Mouse (Mus musculus) cerebellum, adult 11-12 months (tissue): ENCODE measurements around the gene Klk11.

ENCODE experiments used
- DNase-seq: peaks from one replicate; pipeline ENCODE4 v3.0.0; 2022

Gene Klk11

GRCm38 (mm10) chr7:43774364-43774763 is at the start of gene Klk11:
TSS of gene Klk11 (plus strand) at chr7:43774604.
- DNase-seq, result no peak

- no peak for DNase-seq
Measured at GRCm38 (mm10) chr7:43747788-43748187, 26.6 kb upstream of the Klk11 start.

GRCm38 (mm10) chr7:43752806-43753205 is 21.6 kb upstream of the Klk11 start:
- DNase-seq, result no peak

- no peak for DNase-seq
Measured at GRCm38 (mm10) chr7:43766484-43766883, 7.9 kb upstream of the Klk11 start.

- DNase-seq, result no peak
Measured at GRCm38 (mm10) chr7:43768597-43768996, 5.8 kb upstream of the Klk11 start, which contains the start of gene Klk12. TSS of gene Klk12 (plus strand) at chr7:43768897.

- DNase-seq, result no peak
Measured at GRCm38 (mm10) chr7:43769636-43770035, 4.8 kb upstream of the Klk11 start.

GRCm38 (mm10) chr7:43770701-43771100 is 3.7 kb upstream of the Klk11 start:
- no peak for DNase-seq

GRCm38 (mm10) chr7:43771916-43772315 is 2.5 kb upstream of the Klk11 start:
- DNase-seq, result no peak

- no peak for DNase-seq
Measured at GRCm38 (mm10) chr7:43772901-43773300, 1.5 kb upstream of the Klk11 start.

- no peak for DNase-seq
Measured at GRCm38 (mm10) chr7:43774802-43775201, 398 bp downstream of the Klk11 start.

- no peak for DNase-seq
Measured at GRCm38 (mm10) chr7:43775311-43776057, 1.1 kb downstream of the Klk11 start.

- no peak for DNase-seq
Measured at GRCm38 (mm10) chr7:43776506-43776905, 2.1 kb downstream of the Klk11 start.

- no peak for DNase-seq
Measured at GRCm38 (mm10) chr7:43777423-43777822, 3.0 kb downstream of the Klk11 start.

- no peak for DNase-seq
Measured at GRCm38 (mm10) chr7:43778176-43778970, 4.0 kb downstream of the Klk11 start.

GRCm38 (mm10) chr7:43780241-43780640 is 5.8 kb downstream of the Klk11 start:
- no peak for DNase-seq

GRCm38 (mm10) chr7:43780746-43781145 is 6.3 kb downstream of the Klk11 start, which contains the start of gene Klk10:
TSS of gene Klk10 (plus strand) at chr7:43781035.
- DNase-seq, result no peak

- DNase-seq, result no peak
Measured at GRCm38 (mm10) chr7:43781541-43781940, 7.1 kb downstream of the Klk11 start.

- no peak for DNase-seq
Measured at GRCm38 (mm10) chr7:43782275-43783265, 8.2 kb downstream of the Klk11 start.

- DNase-seq, result no peak
Measured at GRCm38 (mm10) chr7:43785286-43785685, 10.9 kb downstream of the Klk11 start.

- no peak for DNase-seq
Measured at GRCm38 (mm10) chr7:43788096-43788495, 13.7 kb downstream of the Klk11 start.

GRCm38 (mm10) chr7:43789295-43789694 is 14.9 kb downstream of the Klk11 start:
- no peak for DNase-seq

GRCm38 (mm10) chr7:43791591-43791990 is 17.2 kb downstream of the Klk11 start, which contains the start of gene Klk9:
TSS of gene Klk9 (plus strand) at chr7:43791891.
- DNase-seq, result no peak

- DNase-seq, result no peak
Measured at GRCm38 (mm10) chr7:43796355-43796754, 22.0 kb downstream of the Klk11 start.
